Mouse (Mus musculus): Measurements from ENCODE around the gene Tmem258. TPM values are rescaled to one million over a fixed set of nuclear protein-coding genes. Genes with fewer than 3 reads are reported as not detected.

Tmem258 gene
- total and polyA plus RNA-seq, 2 experiments from 2014 or later: 188 to 368 TPM

GRCm38 (mm10) chr19:10171846-10172245, 32.0 kb upstream of the Tmem258 start:
- no peak for TF ChIP-seq EP300 (IDR thresholded peaks at IDR 0.05; ENCODE audit: low read depth)
- Histone ChIP-seq H3K9ac (replicated peaks; ENCODE audit: low read depth, low read length) (no peak overlapping the region), H3K27ac (ENCODE audit: low read depth) (no peak overlapping the region), H3K27me3 (ENCODE audit: control insufficient read depth, insufficient read depth, low read length) (no peaks in the 10 kb centered on the region), H3K36me3 (replicated peaks; ENCODE audit: control insufficient read depth, insufficient read depth, low read length) (no peaks in the 10 kb centered on the region), H3K9me3 (replicated peaks; ENCODE audit: control insufficient read depth, low read length) (no peaks in the 10 kb centered on the region), H3K4me2 (ENCODE audit: low read depth, low read length) (no peak overlapping the region), H3K4me1 (ENCODE audit: control insufficient read depth, insufficient read depth) (0 out of 2 replicates have a peak, but pooled peaks cover 3% of the 10 kb centered on the region), H3K4me3 (ENCODE audit: low read depth, low read length) (no peak overlapping the region)
- DNase-seq (ENCODE audit: low spot score) (no peak), ATAC-seq (ENCODE audit: insufficient read depth, low read depth) (no peak)

GRCm38 (mm10) chr19:10173116-10173718, 30.6 kb upstream of the Tmem258 start:
- DNase-seq (ENCODE audit: low spot score): no peak
- no peaks in the 10 kb centered on the region for H3K27me3 ChIP-seq (ENCODE audit: control insufficient read depth, insufficient read depth, low read length)
- no peak overlapping the region for H3K4me2 ChIP-seq (ENCODE audit: low read depth, low read length)
- no peaks in the 10 kb centered on the region for H3K9me3 ChIP-seq (replicated peaks; ENCODE audit: control insufficient read depth, low read length)
- H3K27ac ChIP-seq (ENCODE audit: low read depth): no peak overlapping the region
- ATAC-seq (ENCODE audit: insufficient read depth, low read depth): no peak
- no peak for TF ChIP-seq CTCF (IDR thresholded peaks at IDR 0.05; ENCODE audit: low read depth)
- no peak for TF ChIP-seq EP300 (IDR thresholded peaks at IDR 0.05; ENCODE audit: low read depth)
- 0 out of 2 replicates have a peak, but pooled peaks cover 8% of the 10 kb centered on the region for H3K4me1 ChIP-seq (ENCODE audit: control insufficient read depth, insufficient read depth)
- H3K4me3 ChIP-seq (ENCODE audit: low read depth, low read length): no peak overlapping the region
- no peak overlapping the region for H3K9ac ChIP-seq (replicated peaks; ENCODE audit: low read depth, low read length)
- H3K36me3 ChIP-seq (replicated peaks; ENCODE audit: control insufficient read depth, insufficient read depth, low read length): no peaks in the 10 kb centered on the region
- WGBS: 57% methylated on average over 5 of the region's 5 CpGs

- no peaks in the 10 kb centered on the region for H3K9me3 ChIP-seq (replicated peaks; ENCODE audit: control insufficient read depth, low read length)
- no peak overlapping the region for H3K4me2 ChIP-seq (ENCODE audit: low read depth, low read length)
- DNase-seq (ENCODE audit: low spot score) (no peak), ATAC-seq (ENCODE audit: insufficient read depth, low read depth) (no peak)
- H3K4me3 ChIP-seq (ENCODE audit: low read depth, low read length): no peak overlapping the region
- H3K36me3 ChIP-seq (replicated peaks; ENCODE audit: control insufficient read depth, insufficient read depth, low read length): no peaks in the 10 kb centered on the region
- no peaks in the 10 kb centered on the region for H3K27me3 ChIP-seq (ENCODE audit: control insufficient read depth, insufficient read depth, low read length)
- H3K9ac ChIP-seq (replicated peaks; ENCODE audit: low read depth, low read length): no peak overlapping the region
- H3K27ac ChIP-seq (ENCODE audit: low read depth): no peak overlapping the region
- TF ChIP-seq EP300 (IDR thresholded peaks at IDR 0.05; ENCODE audit: low read depth) (no peak), CTCF (IDR thresholded peaks at IDR 0.05; ENCODE audit: low read depth) (no peak)
- 76% methylated on average over 7 of the region's 7 CpGs for WGBS
- 0 out of 2 replicates have a peak, but pooled peaks cover 8% of the 10 kb centered on the region for H3K4me1 ChIP-seq (ENCODE audit: control insufficient read depth, insufficient read depth)
Observed at GRCm38 (mm10) chr19:10173844-10174539, 29.8 kb upstream of the Tmem258 start.

GRCm38 (mm10) chr19:10174956-10175355, 28.9 kb upstream of the Tmem258 start:
- no peak overlapping the region for H3K27ac ChIP-seq (ENCODE audit: low read depth)
- H3K4me1 ChIP-seq (ENCODE audit: control insufficient read depth, insufficient read depth): 0 out of 2 replicates have a peak, but pooled peaks cover 8% of the 10 kb centered on the region
- no peaks in the 10 kb centered on the region for H3K9me3 ChIP-seq (replicated peaks; ENCODE audit: control insufficient read depth, low read length)
- H3K4me3 ChIP-seq (ENCODE audit: low read depth, low read length): no peak overlapping the region
- ATAC-seq (ENCODE audit: insufficient read depth, low read depth): no peak
- no peaks in the 10 kb centered on the region for H3K36me3 ChIP-seq (replicated peaks; ENCODE audit: control insufficient read depth, insufficient read depth, low read length)
- TF ChIP-seq CTCF (IDR thresholded peaks at IDR 0.05; ENCODE audit: low read depth) (no peak), EP300 (IDR thresholded peaks at IDR 0.05; ENCODE audit: low read depth) (no peak)
- H3K9ac ChIP-seq (replicated peaks; ENCODE audit: low read depth, low read length): no peak overlapping the region
- DNase-seq (ENCODE audit: low spot score): no peak
- no peak overlapping the region for H3K4me2 ChIP-seq (ENCODE audit: low read depth, low read length)
- H3K27me3 ChIP-seq (ENCODE audit: control insufficient read depth, insufficient read depth, low read length): no peaks in the 10 kb centered on the region
- 71% methylated on average over 4 of the region's 4 CpGs for WGBS

- DNase-seq (ENCODE audit: low spot score) (no peak), ATAC-seq (ENCODE audit: insufficient read depth, low read depth) (no peak)
- Histone ChIP-seq H3K9ac (replicated peaks; ENCODE audit: low read depth, low read length) (no peak overlapping the region; the same call in 1 of the 2 replicates), H3K27ac (ENCODE audit: low read depth) (no peak overlapping the region), H3K36me3 (replicated peaks; ENCODE audit: control insufficient read depth, insufficient read depth, low read length) (no peaks in the 10 kb centered on the region), H3K27me3 (ENCODE audit: control insufficient read depth, insufficient read depth, low read length) (no peaks in the 10 kb centered on the region), H3K4me1 (ENCODE audit: control insufficient read depth, insufficient read depth) (0 out of 2 replicates have a peak, but pooled peaks cover 8% of the 10 kb centered on the region), H3K4me2 (ENCODE audit: low read depth, low read length) (peak overlapping the region; percentile 22; the same call in 1 of the 2 replicates), H3K4me3 (ENCODE audit: low read depth, low read length) (no peak overlapping the region), H3K9me3 (replicated peaks; ENCODE audit: control insufficient read depth, low read length) (no peaks in the 10 kb centered on the region)
- WGBS: 78% methylated on average over 1 of the region's 1 CpGs
- no peak for TF ChIP-seq EP300 (IDR thresholded peaks at IDR 0.05; ENCODE audit: low read depth)
- no peak for TF ChIP-seq CTCF (IDR thresholded peaks at IDR 0.05; ENCODE audit: low read depth)
Observed at GRCm38 (mm10) chr19:10176477-10176876, 27.3 kb upstream of the Tmem258 start.
